Mouse (Mus musculus): ENCODE measurements around the gene Fance. TPM values are rescaled to one million over a fixed set of nuclear protein-coding genes. Genes with fewer than 3 reads are reported as not detected.

The Fance gene
- total RNA-seq (2018; cell fraction: chromatin; rRNA removed), result 10 to 100 TPM in 22 of 26 experiments, 1 to 10 TPM in 4; 3.7 to 74.7 (median 25.1) TPM
- total RNA-seq (2018; cell fraction: cytosol; rRNA removed), result 10 to 100 TPM in 20 of 26 experiments, 1 to 10 TPM in 6; 8.0 to 29.0 (median 13.7) TPM
- total RNA-seq (2018; cell fraction: nucleus; rRNA removed), result 10 to 100 TPM in 20 of 26 experiments, 1 to 10 TPM in 6; 6.8 to 53.6 (median 14.9) TPM
- polyA plus RNA-seq (2018), result 10.8 to 20.6 TPM (median 20.1 TPM) in 3 replicates

- Histone ChIP-seq H3K79me2 (ENCODE audit: inconsistent target) (peaks cover 12% of the 10 kb centered on the region; the same call in 1 of the 2 replicates), H3K4me3 (ENCODE audit: inconsistent target) (peak within 1 kb of the TSS; percentile 47), H3K27ac (peak within 1 kb of the TSS; percentile 42), H3K36me3 (ENCODE audit: inconsistent target) (peaks cover 23% of the 10 kb centered on the region)
- 1% methylated on average over 65 of the region's 69 CpGs for WGBS (ENCODE audit: missing documents)
These were observed at the start of gene Fance for GRCm38 (mm10) chr17:28313212-28313879. Gene Fance (plus strand): TSS chr17:28313519.

GRCm38 (mm10) chr17:28267251-28267650 is 46.1 kb upstream of the Fance start:
- 86% methylated on average over 4 of the region's 5 CpGs for WGBS (ENCODE audit: missing documents)
- Histone ChIP-seq H3K27ac (no peak overlapping the region), H3K79me2 (ENCODE audit: inconsistent target) (peaks cover 94% of the 10 kb centered on the region; the same call in 1 of the 2 replicates), H3K36me3 (ENCODE audit: inconsistent target) (no peaks in the 10 kb centered on the region), H3K4me3 (ENCODE audit: inconsistent target) (no peak overlapping the region)

GRCm38 (mm10) chr17:28270165-28270564 is 43.2 kb upstream of the Fance start:
- 76% methylated on average over 12 of the region's 13 CpGs for WGBS (ENCODE audit: missing documents)
- no peaks in the 10 kb centered on the region for H3K36me3 ChIP-seq (ENCODE audit: inconsistent target)
- H3K79me2 ChIP-seq (ENCODE audit: inconsistent target), result peaks cover 94% of the 10 kb centered on the region; the same call in 1 of the 2 replicates
- no peak overlapping the region for H3K27ac ChIP-seq
- H3K4me3 ChIP-seq (ENCODE audit: inconsistent target), result no peak overlapping the region

- WGBS (ENCODE audit: missing documents), result 89% methylated on average over 12 of the region's 12 CpGs
- peaks cover 94% of the 10 kb centered on the region; the same call in 1 of the 2 replicates for H3K79me2 ChIP-seq (ENCODE audit: inconsistent target)
- 0 out of 2 replicates have a peak, but pooled peaks cover 8% of the 10 kb centered on the region for H3K36me3 ChIP-seq (ENCODE audit: inconsistent target)
- H3K27ac ChIP-seq, result no peak overlapping the region
- H3K4me3 ChIP-seq (ENCODE audit: inconsistent target), result no peak overlapping the region
These were observed 41.6 kb upstream of the Fance start for GRCm38 (mm10) chr17:28271537-28272266.

- H3K36me3 ChIP-seq (ENCODE audit: inconsistent target), result 0 out of 2 replicates have a peak, but pooled peaks cover 10% of the 10 kb centered on the region
- peaks cover 94% of the 10 kb centered on the region; the same call in 1 of the 2 replicates for H3K79me2 ChIP-seq (ENCODE audit: inconsistent target)
- no peak overlapping the region for H3K4me3 ChIP-seq (ENCODE audit: inconsistent target)
- WGBS (ENCODE audit: missing documents), result 99% methylated on average over 9 of the region's 9 CpGs
- H3K27ac ChIP-seq, result no peak overlapping the region
These were observed 41.0 kb upstream of the Fance start for GRCm38 (mm10) chr17:28272281-28272680.

DNA sequence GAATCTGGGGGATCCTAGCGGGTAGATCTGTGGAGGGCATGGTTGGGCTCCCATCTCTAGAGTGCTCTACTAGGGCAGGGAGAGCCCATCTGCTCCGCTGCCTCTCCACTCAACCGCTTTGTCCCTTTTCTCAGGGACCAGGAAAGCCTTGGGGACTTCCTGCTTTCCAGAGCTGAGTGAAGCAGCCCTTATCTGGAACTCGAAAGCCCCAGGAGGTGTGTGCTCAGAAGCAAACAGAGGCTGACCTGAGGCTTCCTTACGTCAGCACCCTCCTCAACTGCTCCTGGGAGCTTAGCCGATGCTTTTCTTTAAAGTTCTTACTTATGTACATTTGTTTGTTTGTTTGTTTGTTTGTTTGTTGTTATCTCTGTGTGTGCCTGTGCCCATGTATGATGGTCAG is 40.5 kb upstream of the Fance start:
- H3K36me3 ChIP-seq (ENCODE audit: inconsistent target), result 0 out of 2 replicates have a peak, but pooled peaks cover 10% of the 10 kb centered on the region
- H3K27ac ChIP-seq, result no peak overlapping the region
- 98% methylated on average over 6 of the region's 6 CpGs for WGBS (ENCODE audit: missing documents)
- H3K4me3 ChIP-seq (ENCODE audit: inconsistent target), result no peak overlapping the region
- H3K79me2 ChIP-seq (ENCODE audit: inconsistent target), result peaks cover 94% of the 10 kb centered on the region; the same call in 1 of the 2 replicates

DNA sequence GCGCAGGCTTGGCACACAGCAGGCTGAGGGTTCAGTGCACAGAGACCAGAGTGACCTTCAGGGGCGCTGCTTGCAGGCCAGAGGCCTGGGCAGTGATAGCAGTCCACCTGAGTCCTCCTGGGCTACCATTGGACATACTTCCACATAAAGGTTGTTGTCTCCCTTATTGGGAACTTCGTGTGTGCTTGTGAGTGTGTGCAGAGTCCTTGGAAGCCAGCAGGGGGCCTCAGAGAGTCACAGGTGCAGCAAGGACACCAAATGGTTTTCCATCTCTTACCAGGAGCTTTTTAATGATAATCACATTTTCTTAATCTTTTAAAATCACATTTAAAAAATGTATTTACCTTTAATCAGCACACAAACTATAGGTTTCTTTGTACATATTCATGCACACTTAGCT is 38.6 kb upstream of the Fance start:
- Histone ChIP-seq H3K79me2 (ENCODE audit: inconsistent target) (peaks cover 100% of the 10 kb centered on the region; the same call in 1 of the 2 replicates), H3K4me3 (ENCODE audit: inconsistent target) (no peak overlapping the region), H3K27ac (no peak overlapping the region), H3K36me3 (ENCODE audit: inconsistent target) (0 out of 2 replicates have a peak, but pooled peaks cover 10% of the 10 kb centered on the region)
- 89% methylated on average over 3 of the region's 3 CpGs for WGBS (ENCODE audit: missing documents)

DNA sequence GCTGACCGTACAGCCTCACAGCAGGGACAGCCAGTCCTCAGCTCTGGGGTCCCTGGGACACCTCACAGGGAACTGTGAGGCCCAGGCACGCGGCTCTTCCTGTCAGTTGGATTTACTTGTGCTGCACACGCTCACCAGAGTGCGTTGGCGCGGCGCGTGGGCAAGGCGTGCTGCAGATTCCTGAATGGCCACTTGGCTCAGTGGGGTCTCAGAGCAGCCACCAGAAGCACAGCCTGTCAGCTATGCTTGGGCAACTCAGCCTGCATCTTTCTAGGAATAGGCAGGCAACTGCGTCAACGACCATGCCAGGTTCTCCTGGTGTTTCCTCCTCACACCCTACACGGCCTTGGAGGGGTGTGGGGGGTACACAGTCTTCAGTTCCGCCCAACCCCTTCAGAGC is 36.1 kb upstream of the Fance start:
- Histone ChIP-seq H3K27ac (no peak overlapping the region), H3K79me2 (ENCODE audit: inconsistent target) (peaks cover 100% of the 10 kb centered on the region; the same call in 1 of the 2 replicates), H3K36me3 (ENCODE audit: inconsistent target) (0 out of 2 replicates have a peak, but pooled peaks cover 10% of the 10 kb centered on the region), H3K4me3 (ENCODE audit: inconsistent target) (no peak overlapping the region)
- WGBS (ENCODE audit: missing documents), result 92% methylated on average over 14 of the region's 14 CpGs

DNA sequence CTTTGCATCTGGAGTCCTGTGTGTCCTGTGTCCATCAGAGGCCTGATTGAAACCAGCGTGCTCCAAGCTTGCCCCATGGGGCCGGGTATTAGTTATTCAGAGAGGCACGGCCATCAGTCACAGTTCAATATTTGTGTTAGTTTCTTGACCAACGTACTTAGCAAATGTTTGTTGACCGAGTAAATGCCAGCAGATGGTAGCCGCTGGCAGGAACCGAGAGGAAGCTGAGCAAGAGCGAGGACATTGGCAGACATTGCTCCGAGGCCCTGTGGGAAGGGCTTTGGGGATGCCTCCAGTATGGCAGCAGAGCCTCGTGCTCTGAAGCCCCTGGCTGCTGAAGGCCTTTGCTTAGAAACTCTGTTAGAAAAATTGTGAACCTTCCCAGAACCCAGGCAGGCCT is 35.6 kb upstream of the Fance start:
- H3K79me2 ChIP-seq (ENCODE audit: inconsistent target), result peaks cover 100% of the 10 kb centered on the region; the same call in 1 of the 2 replicates
- H3K4me3 ChIP-seq (ENCODE audit: inconsistent target), result no peak overlapping the region
- WGBS (ENCODE audit: missing documents), result 90% methylated on average over 9 of the region's 10 CpGs
- no peak overlapping the region for H3K27ac ChIP-seq
- 0 out of 2 replicates have a peak, but pooled peaks cover 10% of the 10 kb centered on the region for H3K36me3 ChIP-seq (ENCODE audit: inconsistent target)

GRCm38 (mm10) chr17:28278156-28278555 is 35.2 kb upstream of the Fance start:
- H3K4me3 ChIP-seq (ENCODE audit: inconsistent target), result no peak overlapping the region
- 0 out of 2 replicates have a peak, but pooled peaks cover 10% of the 10 kb centered on the region for H3K36me3 ChIP-seq (ENCODE audit: inconsistent target)
- WGBS (ENCODE audit: missing documents), result 88% methylated on average over 2 of the region's 3 CpGs
- H3K79me2 ChIP-seq (ENCODE audit: inconsistent target), result peaks cover 100% of the 10 kb centered on the region; the same call in 1 of the 2 replicates
- H3K27ac ChIP-seq, result no peak overlapping the region

- 0 out of 2 replicates have a peak, but pooled peaks cover 10% of the 10 kb centered on the region for H3K36me3 ChIP-seq (ENCODE audit: inconsistent target)
- WGBS (ENCODE audit: missing documents), result 90% methylated on average over 4 of the region's 4 CpGs
- H3K4me3 ChIP-seq (ENCODE audit: inconsistent target), result no peak overlapping the region
- peaks cover 100% of the 10 kb centered on the region; the same call in 1 of the 2 replicates for H3K79me2 ChIP-seq (ENCODE audit: inconsistent target)
- H3K27ac ChIP-seq, result no peak overlapping the region
These were observed 34.1 kb upstream of the Fance start for GRCm38 (mm10) chr17:28279236-28279635.

- 0 out of 2 replicates have a peak, but pooled peaks cover 10% of the 10 kb centered on the region for H3K36me3 ChIP-seq (ENCODE audit: inconsistent target)
- H3K79me2 ChIP-seq (ENCODE audit: inconsistent target), result peaks cover 100% of the 10 kb centered on the region; the same call in 1 of the 2 replicates
- no peak overlapping the region for H3K4me3 ChIP-seq (ENCODE audit: inconsistent target)
- WGBS (ENCODE audit: missing documents), result 94% methylated on average over 15 of the region's 15 CpGs
- no peak overlapping the region for H3K27ac ChIP-seq
These were observed 33.4 kb upstream of the Fance start for GRCm38 (mm10) chr17:28279780-28280422.

DNA sequence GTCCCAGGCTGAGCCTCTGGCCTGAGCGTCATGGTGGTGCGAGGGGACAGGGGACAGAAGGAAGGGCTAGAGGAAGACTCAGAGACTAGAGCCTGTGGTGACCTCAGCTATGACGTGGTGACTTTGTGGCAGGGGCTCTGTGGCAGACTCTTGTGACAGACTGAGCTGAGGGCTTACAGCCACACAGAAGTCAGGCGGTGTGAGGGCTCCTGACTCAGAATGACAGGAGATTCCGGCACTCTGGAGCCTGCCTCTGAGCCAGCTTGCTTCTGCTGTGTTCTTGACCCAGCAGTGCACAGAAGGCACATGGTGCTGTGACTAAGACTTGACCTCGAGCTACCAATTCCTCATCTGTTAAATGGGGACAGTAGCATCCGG is 32.9 kb upstream of the Fance start:
- 74% methylated on average over 7 of the region's 7 CpGs for WGBS (ENCODE audit: missing documents)
- H3K36me3 ChIP-seq (ENCODE audit: inconsistent target), result 0 out of 2 replicates have a peak, but pooled peaks cover 10% of the 10 kb centered on the region
- no peak overlapping the region for H3K4me3 ChIP-seq (ENCODE audit: inconsistent target)
- H3K27ac ChIP-seq, result no peak overlapping the region
- peaks cover 100% of the 10 kb centered on the region; the same call in 1 of the 2 replicates for H3K79me2 ChIP-seq (ENCODE audit: inconsistent target)
